Mouse (Mus musculus): ENCODE results near the gene Ankzf1.

- no peak for TF ChIP-seq CTCF (IDR thresholded peaks at IDR 0.05; ENCODE audit: low read depth)
- no peak for TF ChIP-seq EP300 (IDR thresholded peaks at IDR 0.05; ENCODE audit: low read depth)
These were observed 33.5 kb downstream of the Ankzf1 start for GRCm38 (mm10) chr1:75225473-75225872.
